Mouse (Mus musculus) ES-Bruce4 (cell line): ENCODE data around the gene Cog5. TPM values are rescaled to one million over a fixed set of nuclear protein-coding genes. Genes with fewer than 3 reads are reported as not detected.

Experiments
- H3K27ac ChIP-seq: 2 replicates; pipeline ENCODE4 v1.5.1; 2012; ENCODE audit warnings: low read length, inconsistent platforms; ENCODE audit not compliant: insufficient read depth
- H3K27me3 ChIP-seq: 2 replicates; pipeline ENCODE4 v1.6.1; 2012; ENCODE audit warnings: mild to moderate bottlenecking, low read length, inconsistent platforms; ENCODE audit not compliant: control insufficient read depth, poor library complexity, insufficient read depth, severe bottlenecking
- H3K36me3 ChIP-seq: 2 replicates; pipeline ENCODE4 v1.6.1; 2012; ENCODE audit warnings: inconsistent platforms, mild to moderate bottlenecking, low read length, moderate library complexity; ENCODE audit not compliant: control insufficient read depth, poor library complexity, insufficient read depth, severe bottlenecking
- H3K4me1 ChIP-seq: one replicate; pipeline ENCODE4 v1.8.1; 2011; ENCODE audit warnings: low read length; ENCODE audit not compliant: control insufficient read depth, insufficient read depth
- H3K4me3 ChIP-seq: 2 replicates; pipeline ENCODE4 v1.5.1; 2011; ENCODE audit warnings: low read depth, mild to moderate bottlenecking, low read length
- H3K9ac ChIP-seq: 2 replicates; pipeline ENCODE4 v1.6.1; 2012; ENCODE audit warnings: low read depth, mild to moderate bottlenecking, inconsistent platforms; ENCODE audit not compliant: poor library complexity, severe bottlenecking
- H3K9me3 ChIP-seq: replicated peaks from 2 replicates; pipeline ENCODE4 v1.6.1; 2012; ENCODE audit warnings: mild to moderate bottlenecking, low read length, inconsistent platforms; ENCODE audit not compliant: control insufficient read depth, poor library complexity, insufficient read depth, severe bottlenecking
- CTCF ChIP-seq: IDR thresholded peaks from one replicate; pipeline ENCODE4 v1.8.1; 2011; ENCODE audit warnings: low read depth, low read length
- EP300 ChIP-seq: IDR thresholded peaks from 2 replicates; pipeline ENCODE4 v1.6.1; 2011; ENCODE audit warnings: low read depth, low read length; ENCODE audit not compliant: insufficient read depth
- POLR2A ChIP-seq: IDR thresholded peaks from one replicate; pipeline ENCODE4 v1.8.1; 2011; ENCODE audit warnings: low read length; ENCODE audit not compliant: insufficient read depth
- polyA plus RNA-seq: library from polyadenylated mRNA; stranded (reverse); fragments of >200 nt; gene quantifications from 2 replicates; pipeline ENCODE4 v1.2.4, GENCODE M21; 2011; ENCODE audit warnings: low read depth; ENCODE audit not compliant: missing spikeins, insufficient read depth, insufficient read length

Gene Cog5
- polyA plus RNA-seq, 1 experiment = 50.6 TPM

DNA sequence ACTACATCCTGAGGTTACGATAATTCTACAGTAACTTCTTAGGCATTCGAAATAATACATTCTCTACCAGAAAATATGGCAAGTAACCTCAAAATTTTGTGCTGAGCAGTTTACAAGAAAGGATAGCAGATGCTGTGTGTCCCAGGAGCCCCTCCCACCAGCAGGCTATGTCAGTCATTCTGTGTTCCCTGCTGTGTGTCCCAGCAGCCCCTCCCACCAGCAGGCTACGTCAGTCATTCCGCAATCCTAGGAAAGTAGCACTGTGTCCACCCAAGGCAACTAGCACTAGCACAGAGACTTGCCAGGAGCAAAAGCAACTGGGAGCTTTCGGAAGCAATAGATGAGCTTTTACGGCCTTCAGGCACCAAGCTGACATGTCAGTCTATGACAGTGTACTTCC is 309.4 kb downstream of the Cog5 start:
- no peaks in the 10 kb centered on the region for H3K27me3 ChIP-seq
- H3K36me3 ChIP-seq = no peaks in the 10 kb centered on the region
- no peak overlapping the region for H3K27ac ChIP-seq
- H3K4me1 ChIP-seq = no peaks in the 10 kb centered on the region
- H3K9ac ChIP-seq = no peak overlapping the region
- no peak overlapping the region for H3K4me3 ChIP-seq
- no peak for TF ChIP-seq POLR2A
- no peak for TF ChIP-seq CTCF
- no peak for TF ChIP-seq EP300
- no peaks in the 10 kb centered on the region for H3K9me3 ChIP-seq

DNA sequence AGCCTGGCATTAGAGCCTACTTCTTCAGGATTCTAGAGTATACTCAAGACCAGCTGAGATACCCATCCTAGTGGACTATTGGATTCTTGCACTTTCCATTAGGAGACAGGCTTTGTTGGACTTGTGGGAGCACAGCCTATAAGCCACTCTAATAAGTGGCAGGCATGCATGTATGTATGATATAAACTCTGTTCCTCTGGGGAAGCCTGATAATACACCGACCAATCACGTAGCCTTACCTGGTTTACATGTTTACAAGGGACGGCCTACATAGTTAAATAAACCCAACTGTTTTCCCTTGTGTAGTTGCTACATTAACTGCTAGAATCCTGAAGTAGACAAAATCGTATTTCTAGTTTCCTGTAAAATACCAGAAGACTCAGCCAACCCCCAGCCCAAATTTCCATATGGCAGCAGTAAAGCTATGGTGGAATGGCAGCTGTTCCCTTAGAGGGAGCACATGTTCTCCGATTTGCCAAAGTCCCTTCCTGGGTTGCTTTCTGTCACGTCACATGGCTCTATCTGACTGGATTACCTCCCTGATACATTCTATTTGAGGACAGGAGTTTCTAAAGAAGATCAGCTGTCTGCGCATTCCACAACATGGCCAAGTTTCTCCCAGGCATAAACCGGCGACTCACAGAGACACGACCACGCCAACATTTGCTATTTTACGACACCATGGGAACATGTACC is 311.0 kb downstream of the Cog5 start:
- Histone ChIP-seq H3K4me1 (no peaks in the 10 kb centered on the region), H3K27ac (no peak overlapping the region), H3K9me3 (no peaks in the 10 kb centered on the region), H3K36me3 (no peaks in the 10 kb centered on the region), H3K4me3 (no peak overlapping the region), H3K27me3 (no peaks in the 10 kb centered on the region), H3K9ac (no peak overlapping the region)
- TF ChIP-seq CTCF = no peak
- TF ChIP-seq EP300 = no peak
- TF ChIP-seq POLR2A = no peak

- TF ChIP-seq CTCF = no peak
- no peak for TF ChIP-seq POLR2A
- TF ChIP-seq EP300 = no peak
- H3K4me3 ChIP-seq = no peak overlapping the region
- no peaks in the 10 kb centered on the region for H3K27me3 ChIP-seq
- no peaks in the 10 kb centered on the region for H3K36me3 ChIP-seq
- H3K4me1 ChIP-seq = no peaks in the 10 kb centered on the region
- no peak overlapping the region for H3K9ac ChIP-seq
- no peak overlapping the region for H3K27ac ChIP-seq
- H3K9me3 ChIP-seq = no peaks in the 10 kb centered on the region
Observed at GRCm38 (mm10) chr12:31966405-31966804, 311.7 kb downstream of the Cog5 start.

GRCm38 (mm10) chr12:31967536-31967935 is 312.9 kb downstream of the Cog5 start:
- H3K36me3 ChIP-seq = no peaks in the 10 kb centered on the region
- no peak overlapping the region for H3K27ac ChIP-seq
- H3K4me1 ChIP-seq = no peaks in the 10 kb centered on the region
- H3K4me3 ChIP-seq = no peak overlapping the region
- H3K9me3 ChIP-seq = no peaks in the 10 kb centered on the region
- TF ChIP-seq EP300 = no peak
- TF ChIP-seq POLR2A = no peak
- TF ChIP-seq CTCF = no peak
- H3K27me3 ChIP-seq = no peaks in the 10 kb centered on the region
- no peak overlapping the region for H3K9ac ChIP-seq

- Histone ChIP-seq H3K27me3 (no peaks in the 10 kb centered on the region), H3K27ac (no peak overlapping the region), H3K4me1 (no peaks in the 10 kb centered on the region), H3K4me3 (no peak overlapping the region), H3K36me3 (no peaks in the 10 kb centered on the region), H3K9me3 (no peaks in the 10 kb centered on the region), H3K9ac (no peak overlapping the region)
- no peak for TF ChIP-seq CTCF
- no peak for TF ChIP-seq POLR2A
- TF ChIP-seq EP300 = no peak
Observed at GRCm38 (mm10) chr12:31969111-31969510, 314.4 kb downstream of the Cog5 start.

GRCm38 (mm10) chr12:31971547-31971946 is 316.9 kb downstream of the Cog5 start:
- TF ChIP-seq CTCF (no peak), EP300 (no peak), POLR2A (no peak)
- H3K36me3 ChIP-seq = no peaks in the 10 kb centered on the region
- H3K27ac ChIP-seq = no peak overlapping the region
- no peak overlapping the region for H3K4me3 ChIP-seq
- no peaks in the 10 kb centered on the region for H3K4me1 ChIP-seq
- no peak overlapping the region for H3K9ac ChIP-seq
- no peaks in the 10 kb centered on the region for H3K9me3 ChIP-seq
- no peaks in the 10 kb centered on the region for H3K27me3 ChIP-seq
